Mouse (Mus musculus): ENCODE measurements around the gene Gaa. TPM values are rescaled to one million over a fixed set of nuclear protein-coding genes. Genes with fewer than 3 reads are reported as not detected.

Gene Gaa
- total and polyA plus RNA-seq, 3 experiments, result 19.6 to 105 (median 93.2) TPM

- DNase-seq (ENCODE audit: extremely low read depth), result no peak
- in situ Hi-C loops (cut with MboI; ENCODE audit: low pct_ligation_motif_present, low pct_unique_long_range_greater_than_20kb, low sequenced_read_pairs) (no loop called here), dilution Hi-C loops (cut with MboI; ENCODE audit: extremely low pct_ligation_motif_present, extremely low pct_unique_long_range_greater_than_20kb, low sequenced_read_pairs) (no loop called here)
- TF ChIP-seq CHD2 (IDR thresholded peaks at IDR 0.05; ENCODE audit: low read length) (no peak), KAT2A (IDR thresholded peaks at IDR 0.05; ENCODE audit: insufficient replicate concordance, low read length) (no peak), ELF1 (IDR thresholded peaks at IDR 0.05; ENCODE audit: low read depth, low read length) (no peak), ZNF384 (IDR thresholded peaks at IDR 0.05; ENCODE audit: low read depth, low read length) (no peak), MAFK (IDR thresholded peaks at IDR 0.05; ENCODE audit: insufficient replicate concordance, low read length) (no peak), ETS1 (conservative IDR thresholded peaks at IDR 0.05; ENCODE audit: low read depth, low read length) (no peak), SMC3 (IDR thresholded peaks at IDR 0.05; ENCODE audit: low read depth, low read length) (no peak), EP300 (IDR thresholded peaks at IDR 0.05; ENCODE audit: low read length) (no peak), ZMIZ1 (IDR thresholded peaks at IDR 0.05; ENCODE audit: low read depth, low read length) (no peak), JUN (IDR thresholded peaks at IDR 0.05; ENCODE audit: insufficient read depth, low read depth, low read length) (no peak), E2F4 (IDR thresholded peaks at IDR 0.05; ENCODE audit: insufficient replicate concordance, low read depth, low read length) (no peak), CHD1 (IDR thresholded peaks at IDR 0.05; ENCODE audit: low read depth, low read length) (no peak)
- H3K79me2 ChIP-seq (replicated peaks; ENCODE audit: control insufficient read depth, extremely low read depth, insufficient read depth, poor library complexity, severe bottlenecking), result no peaks in the 10 kb centered on the region
- H3K27me3 ChIP-seq (replicated peaks), result peaks cover 82% of the 10 kb centered on the region
- H3K27ac ChIP-seq (ENCODE audit: insufficient read depth, low read depth), result no peak overlapping the region
- no peaks in the 10 kb centered on the region for H3K36me3 ChIP-seq (replicated peaks in 1 of 2; ENCODE audit: control insufficient read depth in 1 of 2, insufficient read depth in 1 of 2, low read length in 1 of 2)
- no peak overlapping the region for H3K4me3 ChIP-seq (replicated peaks in 1 of 3; ENCODE audit: low read depth in 2 of 3, low read length in 2 of 3, poor library complexity in 1 of 3)
- H3K4me2 ChIP-seq (ENCODE audit: insufficient read depth, low read depth, poor library complexity, severe bottlenecking), result no peak overlapping the region
- peaks cover 1% of the 10 kb centered on the region for H3K9me3 ChIP-seq (replicated peaks; ENCODE audit: low read length)
- H3K9ac ChIP-seq (ENCODE audit: insufficient read depth, low read depth), result no peak overlapping the region
- no peaks in the 10 kb centered on the region for H3K4me1 ChIP-seq (ENCODE audit: control insufficient read depth in 1 of 2, insufficient read depth in 2 of 2)
These were observed 9.5 kb upstream of the Gaa start for GRCm38 (mm10) chr11:119258216-119258571.

DNA sequence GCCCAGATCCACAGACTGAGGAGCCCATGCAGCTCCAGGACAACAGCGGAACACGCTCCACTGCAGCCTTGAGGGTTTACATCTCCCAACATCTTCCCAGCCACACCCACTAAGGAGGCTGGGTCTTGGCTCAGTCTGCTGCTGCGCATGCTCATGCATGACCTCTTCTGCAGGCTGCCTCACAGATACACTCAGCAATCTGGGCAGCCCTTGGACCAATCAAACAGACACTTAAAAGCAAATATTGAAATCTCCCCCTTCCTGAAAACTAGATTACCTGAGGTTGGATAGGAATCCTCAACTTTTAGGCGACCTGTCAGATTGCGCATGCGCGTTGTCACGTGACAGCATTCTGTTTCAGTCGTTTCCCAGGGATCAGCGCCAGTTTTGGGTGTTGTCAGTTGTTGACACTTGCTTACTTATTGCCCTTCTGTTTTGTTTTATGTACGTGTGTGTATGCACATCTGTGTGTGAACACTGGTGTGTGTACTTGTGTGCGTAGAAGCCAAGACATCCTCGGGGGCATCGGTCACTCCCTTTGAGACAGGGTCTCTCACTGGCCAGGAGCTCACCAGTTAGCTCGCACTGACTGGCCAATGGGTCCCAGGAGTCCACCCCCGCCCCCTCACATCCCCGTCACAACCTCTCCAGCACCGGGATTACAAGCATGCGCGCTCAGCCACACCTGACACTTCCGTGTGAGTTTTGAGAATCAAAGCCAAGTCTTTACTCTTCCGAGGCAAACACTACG is 8.9 kb upstream of the Gaa start:
- Histone ChIP-seq H3K27me3 (replicated peaks) (peaks cover 80% of the 10 kb centered on the region), H3K4me1 (ENCODE audit: control insufficient read depth in 1 of 2, insufficient read depth in 2 of 2) (no peaks in the 10 kb centered on the region), H3K4me2 (ENCODE audit: insufficient read depth, low read depth, poor library complexity, severe bottlenecking) (no peak overlapping the region), H3K79me2 (replicated peaks; ENCODE audit: control insufficient read depth, extremely low read depth, insufficient read depth, poor library complexity, severe bottlenecking) (no peaks in the 10 kb centered on the region), H3K36me3 (replicated peaks in 1 of 2; ENCODE audit: control insufficient read depth in 1 of 2, insufficient read depth in 1 of 2, low read length in 1 of 2) (no peaks in the 10 kb centered on the region), H3K9ac (ENCODE audit: insufficient read depth, low read depth) (no peak overlapping the region), H3K27ac (ENCODE audit: insufficient read depth, low read depth) (no peak overlapping the region), H3K4me3 (replicated peaks in 1 of 3; ENCODE audit: low read depth in 2 of 3, low read length in 2 of 3, poor library complexity in 1 of 3) (no peak overlapping the region), H3K9me3 (replicated peaks; ENCODE audit: low read length) (peaks cover 2% of the 10 kb centered on the region)
- no peak for DNase-seq (ENCODE audit: extremely low read depth)
- TF ChIP-seq MYC (IDR thresholded peaks at IDR 0.05; ENCODE audit: low read depth, low read length) (no peak), BHLHE40 (IDR thresholded peaks at IDR 0.05; ENCODE audit: low read depth, low read length) (0 out of 2 replicates have a peak, but pooled peaks have one; percentile 17), SMC3 (IDR thresholded peaks at IDR 0.05; ENCODE audit: low read depth, low read length) (no peak), KAT2A (IDR thresholded peaks at IDR 0.05; ENCODE audit: insufficient replicate concordance, low read length) (no peak), NRF1 (IDR thresholded peaks at IDR 0.05; ENCODE audit: low read depth, low read length) (peak; percentile 77), JUN (IDR thresholded peaks at IDR 0.05; ENCODE audit: insufficient read depth, low read depth, low read length) (no peak)
- in situ Hi-C loops (cut with MboI; ENCODE audit: low pct_ligation_motif_present, low pct_unique_long_range_greater_than_20kb, low sequenced_read_pairs), result no loop called here
- dilution Hi-C loops (cut with MboI; ENCODE audit: extremely low pct_ligation_motif_present, extremely low pct_unique_long_range_greater_than_20kb, low sequenced_read_pairs), result no loop called here

All from CH12.LX (cell line).